Mouse (Mus musculus) midbrain, embryonic 14.5 days (tissue): Measurements from ENCODE around the gene Mex3d. TPM values are rescaled to one million over a fixed set of nuclear protein-coding genes. Genes with fewer than 3 reads are reported as not detected.

Source experiments
- ATAC-seq: fragments of 200-750 bp; cut with Nextera tagmentation; 2 replicates; pipeline ENCODE4 v1.8.0; 2017; ENCODE audit warnings: moderate number of reproducible peaks, moderate library complexity; ENCODE audit not compliant: low FRiP score, low TSS enrichment
- DNase-seq: peaks from one replicate; pipeline ENCODE4 v3.0.0-alpha.2; 2015
- H3K27ac ChIP-seq: fragments of 300-500 bp; sonication (generic); replicated peaks from 2 replicates; pipeline ENCODE4 v1.5.1; 2014; ENCODE audit warnings: mild to moderate bottlenecking, low read depth, low read length, moderate library complexity
- H3K27me3 ChIP-seq: fragments of 300-500 bp; sonication (generic); 2 replicates; pipeline ENCODE4 v1.6.1; 2014; ENCODE audit warnings: low read length, control low read depth, mixed read lengths; ENCODE audit not compliant: control insufficient read depth, insufficient read depth
- H3K36me3 ChIP-seq: fragments of 300-500 bp; sonication (generic); 2 replicates; pipeline ENCODE4 v1.6.1; 2014; ENCODE audit warnings: low read length, control low read depth; ENCODE audit not compliant: control insufficient read depth, insufficient read depth
- H3K4me1 ChIP-seq: fragments of 300-500 bp; sonication (generic); 2 replicates; pipeline ENCODE4 v1.6.1; 2014; ENCODE audit warnings: mild to moderate bottlenecking, antibody characterized with exemption, low read length, control low read depth; ENCODE audit not compliant: control insufficient read depth, insufficient read depth
- H3K4me2 ChIP-seq: fragments of 300-500 bp; sonication (generic); 2 replicates; pipeline ENCODE4 v1.6.1; 2014; ENCODE audit warnings: mild to moderate bottlenecking, low read length, moderate library complexity
- H3K4me3 ChIP-seq: fragments of 300-500 bp; sonication (generic); replicated peaks from 2 replicates; pipeline ENCODE4 v1.5.1; 2014; ENCODE audit warnings: low read depth, low read length
- H3K9ac ChIP-seq: fragments of 300-500 bp; sonication (generic); replicated peaks from 2 replicates; pipeline ENCODE4 v1.6.1; 2014; ENCODE audit warnings: mild to moderate bottlenecking, low read length, moderate library complexity
- H3K9me3 ChIP-seq: fragments of 300-500 bp; sonication (generic); 2 replicates; pipeline ENCODE4 v1.6.1; 2016; ENCODE audit warnings: low read length, control low read depth, mixed read lengths; ENCODE audit not compliant: control insufficient read depth
- WGBS: fragments of 180-500 bp; shearing (Covaris S2); extraction: QIAGEN DNeasy Blood & Tissue Kit; methylation state at CpG from one replicate; pipeline ENCODE4 v1.1.7; 2014; 5-methylcytosine and 5-hydroxymethylcytosine counted together
- polyA plus RNA-seq: library from polyadenylated mRNA; unstranded; fragments of >200 nt; fragmentation: Nextera tagmentation; extraction: Ambion mirVana; gene quantifications from 2 replicates; pipeline ENCODE4 v1.2.1, GENCODE M21; 2014

Gene Mex3d
- polyA plus RNA-seq, 1 experiment from 2014 or later: 17.3 TPM

GRCm38 (mm10) chr10:80431570-80432386, 44.3 kb upstream of the Mex3d start:
- no peak for DNase-seq
- Histone ChIP-seq H3K36me3 (peaks cover 41% of the 10 kb centered on the region), H3K9me3 (no peaks in the 10 kb centered on the region), H3K27ac (peak overlapping the region; percentile 49; the same call in 1 of the 2 replicates), H3K9ac (peak overlapping the region; percentile 90), H3K4me1 (peaks cover 14% of the 10 kb centered on the region), H3K4me3 (peak overlapping the region; percentile 97), H3K27me3 (no peaks in the 10 kb centered on the region), H3K4me2 (peak overlapping the region; percentile 79)
- ATAC-seq: no peak
- WGBS: 14% methylated on average over 16 of the region's 16 CpGs

GRCm38 (mm10) chr10:80430375-80430980, 43.0 kb upstream of the Mex3d start:
- no peaks in the 10 kb centered on the region for H3K27me3 ChIP-seq
- H3K9me3 ChIP-seq: no peaks in the 10 kb centered on the region
- 0 out of 2 replicates have a peak overlapping the region, but pooled peaks have one; percentile 5 for H3K27ac ChIP-seq
- peaks cover 14% of the 10 kb centered on the region for H3K4me1 ChIP-seq
- ATAC-seq: no peak
- no peak overlapping the region for H3K9ac ChIP-seq
- H3K36me3 ChIP-seq: peaks cover 54% of the 10 kb centered on the region
- H3K4me3 ChIP-seq: no peak overlapping the region
- H3K4me2 ChIP-seq: no peak overlapping the region
- WGBS: 82% methylated on average over 7 of the region's 8 CpGs
- DNase-seq: no peak

- Histone ChIP-seq H3K4me3 (no peak overlapping the region), H3K4me2 (no peak overlapping the region)
Observed at GRCm38 (mm10) chr10:80429800-80430199, 42.3 kb upstream of the Mex3d start.

GRCm38 (mm10) chr10:80425041-80425440, 37.6 kb upstream of the Mex3d start:
- Histone ChIP-seq H3K9me3 (no peaks in the 10 kb centered on the region), H3K27ac (no peak overlapping the region), H3K27me3 (no peaks in the 10 kb centered on the region), H3K4me1 (0 out of 2 replicates have a peak, but pooled peaks cover 2% of the 10 kb centered on the region), H3K36me3 (peaks cover 83% of the 10 kb centered on the region), H3K4me3 (no peak overlapping the region), H3K4me2 (no peak overlapping the region), H3K9ac (no peak overlapping the region)
- ATAC-seq: no peak
- 96% methylated on average over 3 of the region's 3 CpGs for WGBS
- DNase-seq: no peak

More at GRCm38 (mm10) chr10:80429800-80430199, 42.3 kb upstream of the Mex3d start:
- no peaks in the 10 kb centered on the region for H3K27me3 ChIP-seq
- ATAC-seq (no peak), DNase-seq (no peak)
- H3K9me3 ChIP-seq: no peaks in the 10 kb centered on the region
- no peak overlapping the region for H3K27ac ChIP-seq
- no peak overlapping the region for H3K9ac ChIP-seq
- WGBS: 82% methylated on average over 8 of the region's 8 CpGs
- peaks cover 61% of the 10 kb centered on the region for H3K36me3 ChIP-seq
- H3K4me1 ChIP-seq: peaks cover 14% of the 10 kb centered on the region

- no peak for DNase-seq
- Histone ChIP-seq H3K9ac (no peak overlapping the region), H3K36me3 (peaks cover 86% of the 10 kb centered on the region), H3K4me2 (no peak overlapping the region), H3K9me3 (no peaks in the 10 kb centered on the region), H3K4me3 (no peak overlapping the region), H3K27ac (no peak overlapping the region), H3K27me3 (no peaks in the 10 kb centered on the region), H3K4me1 (0 out of 2 replicates have a peak, but pooled peaks cover 6% of the 10 kb centered on the region)
- 47% methylated on average over 4 of the region's 4 CpGs for WGBS
- no peak for ATAC-seq
Observed at GRCm38 (mm10) chr10:80423562-80423961, 36.1 kb upstream of the Mex3d start.

- Histone ChIP-seq H3K4me3 (no peak overlapping the region), H3K4me1 (0 out of 2 replicates have a peak, but pooled peaks cover 7% of the 10 kb centered on the region), H3K4me2 (0 out of 2 replicates have a peak overlapping the region, but pooled peaks have one; percentile 21), H3K27ac (peak overlapping the region; percentile 77), H3K36me3 (peaks cover 86% of the 10 kb centered on the region), H3K9ac (no peak overlapping the region), H3K27me3 (no peaks in the 10 kb centered on the region), H3K9me3 (no peaks in the 10 kb centered on the region)
- no peak for ATAC-seq
- 82% methylated on average over 9 of the region's 9 CpGs for WGBS
- no peak for DNase-seq
Observed at GRCm38 (mm10) chr10:80421651-80422472, 34.4 kb upstream of the Mex3d start.

GRCm38 (mm10) chr10:80421208-80421607, 33.7 kb upstream of the Mex3d start:
- H3K27ac ChIP-seq: no peak overlapping the region
- WGBS: 95% methylated on average over 8 of the region's 8 CpGs
- H3K4me2 ChIP-seq: no peak overlapping the region
- H3K4me1 ChIP-seq: 0 out of 2 replicates have a peak, but pooled peaks cover 7% of the 10 kb centered on the region
- H3K9ac ChIP-seq: no peak overlapping the region
- H3K27me3 ChIP-seq: no peaks in the 10 kb centered on the region
- no peaks in the 10 kb centered on the region for H3K9me3 ChIP-seq
- H3K36me3 ChIP-seq: peaks cover 86% of the 10 kb centered on the region
- no peak overlapping the region for H3K4me3 ChIP-seq
- no peak for ATAC-seq
- no peak for DNase-seq

GRCm38 (mm10) chr10:80420729-80421128, 33.3 kb upstream of the Mex3d start:
- no peak for ATAC-seq
- Histone ChIP-seq H3K9ac (no peak overlapping the region), H3K9me3 (no peaks in the 10 kb centered on the region), H3K36me3 (peaks cover 86% of the 10 kb centered on the region), H3K4me1 (0 out of 2 replicates have a peak, but pooled peaks cover 7% of the 10 kb centered on the region), H3K27me3 (no peaks in the 10 kb centered on the region), H3K4me2 (no peak overlapping the region), H3K4me3 (no peak overlapping the region), H3K27ac (no peak overlapping the region)
- WGBS: 92% methylated on average over 10 of the region's 10 CpGs
- DNase-seq: no peak
